Mouse (Mus musculus) adrenal gland, adult 2 months (tissue): ENCODE data around the gene Setd4. TPM values are rescaled to one million over a fixed set of nuclear protein-coding genes. Genes with fewer than 3 reads are reported as not detected.

ENCODE experiments used
- DNase-seq: peaks from one replicate; pipeline ENCODE4 v3.0.0; 2021
- polyA plus RNA-seq: library from polyadenylated mRNA; depleted of rRNA; stranded (reverse); fragments of >200 nt; gene quantifications from 2 replicates; pipeline ENCODE4 v1.2.3, GENCODE M21; 2012; rRNA removed
- total RNA-seq, 2 experiments: library from RNA; stranded (reverse); gene quantifications; 2 replicates each; pipeline ENCODE4 v1.2.3; 2021

The Setd4 gene
- total and polyA plus RNA-seq, 3 experiments: 3.0 to 8.0 (median 4.6) TPM

GRCm38 (mm10) chr16:93544931-93545330 is 58.9 kb downstream of the Setd4 start:
- DNase-seq: no peak

- DNase-seq: peak; percentile 36
Measured at GRCm38 (mm10) chr16:93543704-93544103, 60.2 kb downstream of the Setd4 start.

- DNase-seq: no peak
Measured at GRCm38 (mm10) chr16:93539891-93540290, 64.0 kb downstream of the Setd4 start.

GRCm38 (mm10) chr16:93535151-93535853 is 68.6 kb downstream of the Setd4 start:
- no peak for DNase-seq

Other genes with a start within 250 kb of the Setd4 start
- gene Cbr1, start 1.8 kb upstream of the Setd4 start, total RNA-seq: 10 to 100 TPM; 82.4 to 93.0 TPM
- 114 and 137 TPM in 2 replicates for gene Cbr1, start 1.8 kb upstream of the Setd4 start, polyA plus RNA-seq
- gene Gm5678, start 24.0 kb upstream of the Setd4 start, total RNA-seq: 10 to 100 TPM in 1 of 2 experiments, 1 to 10 TPM in 1; 5.4 to 11.7 TPM
- not detected in 2 replicates for gene Gm5678, start 24.0 kb upstream of the Setd4 start, polyA plus RNA-seq
- 10 to 100 TPM in 1 of 2 experiments, 1 to 10 TPM in 1; 6.2 to 13.0 TPM for gene Cbr3, start 79.2 kb upstream of the Setd4 start, total RNA-seq
- 16.4 and 17.6 TPM in 2 replicates for gene Cbr3, start 79.2 kb upstream of the Setd4 start, polyA plus RNA-seq
- 10 to 100 TPM; 17.4 to 17.5 TPM for gene Dop1b, start 107.8 kb upstream of the Setd4 start, total RNA-seq
- gene Dop1b, start 107.8 kb upstream of the Setd4 start, polyA plus RNA-seq: 25.3 and 25.4 TPM in 2 replicates
- 10 to 100 TPM; 28.0 to 30.9 TPM for gene Morc3, start 228.1 kb upstream of the Setd4 start, total RNA-seq
- 1.4 and 1.5 TPM in 2 replicates for gene Morc3, start 228.1 kb upstream of the Setd4 start, polyA plus RNA-seq